Mouse (Mus musculus) adrenal gland, adult 2 months (tissue): ENCODE measurements around the gene Unc45b. TPM values are rescaled to one million over a fixed set of nuclear protein-coding genes. Genes with fewer than 3 reads are reported as not detected.

ENCODE experiments used
- DNase-seq: peaks from one replicate; pipeline ENCODE4 v3.0.0; 2021
- long read RNA-seq: library from polyadenylated mRNA; stranded (forward); transcript quantifications from one replicate; pipeline ENCODE4 v2.0.0, GENCODE M21; 2021
- polyA plus RNA-seq: library from polyadenylated mRNA; depleted of rRNA; stranded (reverse); fragments of >200 nt; gene quantifications from 2 replicates; pipeline ENCODE4 v1.2.3, GENCODE M21; 2012; rRNA removed
- total RNA-seq, 2 experiments: library from RNA; stranded (reverse); gene quantifications; 2 replicates each; pipeline ENCODE4 v1.2.3; 2021

The Unc45b gene
- total RNA-seq (10 to 100 TPM in 1 of 2 experiments, 1 to 10 TPM in 1; 5.2 to 14.3 TPM), polyA plus RNA-seq (4.6 and 5.7 TPM in 2 replicates)
- long read RNA-seq, partial matches to known transcripts: 0 of 6 reads
- long read RNA-seq, other reads (novel, unspliced or antisense): 6 of 6 reads

GRCm38 (mm10) chr11:82910250-82910649, at the start of gene Unc45b:
Gene Unc45b, plus strand, starts transcription at chr11:82910550.
- DNase-seq: no peak

- DNase-seq: no peak
These were observed 49.6 kb upstream of the Unc45b start for GRCm38 (mm10) chr11:82860759-82861158.

GRCm38 (mm10) chr11:82861558-82861957, 48.8 kb upstream of the Unc45b start:
- DNase-seq: peak; percentile 9

GRCm38 (mm10) chr11:82862638-82863037, 47.7 kb upstream of the Unc45b start:
- DNase-seq: no peak

GRCm38 (mm10) chr11:82863059-82863458, 47.3 kb upstream of the Unc45b start:
- DNase-seq: no peak

- DNase-seq: no peak
These were observed 46.8 kb upstream of the Unc45b start for GRCm38 (mm10) chr11:82863488-82863931.

GRCm38 (mm10) chr11:82865957-82866356, 44.4 kb upstream of the Unc45b start:
- DNase-seq: no peak

GRCm38 (mm10) chr11:82866850-82867564, 43.3 kb upstream of the Unc45b start:
- no peak for DNase-seq

GRCm38 (mm10) chr11:82867956-82868355, 42.4 kb upstream of the Unc45b start:
- DNase-seq: no peak

GRCm38 (mm10) chr11:82869506-82870172, 40.7 kb upstream of the Unc45b start:
- no peak for DNase-seq

GRCm38 (mm10) chr11:82870173-82871030, 39.9 kb upstream of the Unc45b start:
- peak; percentile 60 for DNase-seq

- peak; percentile 94 for DNase-seq
These were observed 39.3 kb upstream of the Unc45b start, which contains the start of gene Rffl for GRCm38 (mm10) chr11:82871031-82871446. Gene Rffl, minus strand, starts transcription at chr11:82871210.

GRCm38 (mm10) chr11:82874924-82875323, 35.4 kb upstream of the Unc45b start:
- DNase-seq: no peak

GRCm38 (mm10) chr11:82875631-82876030, 34.7 kb upstream of the Unc45b start:
- no peak for DNase-seq

- DNase-seq: no peak
These were observed 32.5 kb upstream of the Unc45b start for GRCm38 (mm10) chr11:82877726-82878344.

GRCm38 (mm10) chr11:82883180-82883579, 27.2 kb upstream of the Unc45b start:
- no peak for DNase-seq

GRCm38 (mm10) chr11:82886559-82886958, 23.8 kb upstream of the Unc45b start:
- DNase-seq: no peak

- peak; percentile 40 for DNase-seq
These were observed 21.8 kb upstream of the Unc45b start for GRCm38 (mm10) chr11:82888491-82888946.

- no peak for DNase-seq
These were observed 20.6 kb upstream of the Unc45b start for GRCm38 (mm10) chr11:82889524-82890341.

- DNase-seq: peak; percentile 95
These were observed 20.0 kb upstream of the Unc45b start, which contains the start of gene Rad51d for GRCm38 (mm10) chr11:82890342-82890762. Gene Rad51d, minus strand, starts transcription at chr11:82890614.
